Mouse (Mus musculus): ENCODE data around the gene 1110059E24Rik. TPM values are rescaled to one million over a fixed set of nuclear protein-coding genes. Genes with fewer than 3 reads are reported as not detected.

The 1110059E24Rik gene
- polyA plus RNA-seq, 1 experiment from 2014 or later, result 71.5 TPM

DNA sequence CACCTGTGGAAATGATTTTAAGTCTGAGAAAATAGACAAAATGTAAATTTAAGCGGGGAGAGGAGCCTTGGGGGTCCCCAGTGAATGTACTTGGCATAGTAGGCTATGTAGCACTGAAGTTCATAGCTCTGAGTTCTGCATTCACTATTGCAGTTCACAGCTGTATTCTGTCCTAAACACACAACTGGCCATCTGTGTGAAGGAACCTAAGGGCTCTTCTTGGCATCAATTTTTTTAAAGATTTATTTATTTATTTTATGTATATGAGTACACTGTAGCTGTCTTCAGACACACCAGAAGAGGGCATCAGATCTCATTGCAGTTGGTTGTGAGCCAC is 88.3 kb downstream of the 1110059E24Rik start:
- 4% methylated on average over 1 of the region's 1 CpGs for WGBS
- Histone ChIP-seq H3K27me3 (replicated peaks; ENCODE audit: low read depth, poor library complexity, severe bottlenecking) (no peaks in the 10 kb centered on the region), H3K4me3 (no peak overlapping the region), H3K27ac (replicated peaks) (no peak overlapping the region), H3K36me3 (replicated peaks) (no peaks in the 10 kb centered on the region), H3K4me1 (no peaks in the 10 kb centered on the region), H3K9me3 (no peaks in the 10 kb centered on the region)
- DNase-seq (ENCODE audit: low spot score), result no peak

DNA sequence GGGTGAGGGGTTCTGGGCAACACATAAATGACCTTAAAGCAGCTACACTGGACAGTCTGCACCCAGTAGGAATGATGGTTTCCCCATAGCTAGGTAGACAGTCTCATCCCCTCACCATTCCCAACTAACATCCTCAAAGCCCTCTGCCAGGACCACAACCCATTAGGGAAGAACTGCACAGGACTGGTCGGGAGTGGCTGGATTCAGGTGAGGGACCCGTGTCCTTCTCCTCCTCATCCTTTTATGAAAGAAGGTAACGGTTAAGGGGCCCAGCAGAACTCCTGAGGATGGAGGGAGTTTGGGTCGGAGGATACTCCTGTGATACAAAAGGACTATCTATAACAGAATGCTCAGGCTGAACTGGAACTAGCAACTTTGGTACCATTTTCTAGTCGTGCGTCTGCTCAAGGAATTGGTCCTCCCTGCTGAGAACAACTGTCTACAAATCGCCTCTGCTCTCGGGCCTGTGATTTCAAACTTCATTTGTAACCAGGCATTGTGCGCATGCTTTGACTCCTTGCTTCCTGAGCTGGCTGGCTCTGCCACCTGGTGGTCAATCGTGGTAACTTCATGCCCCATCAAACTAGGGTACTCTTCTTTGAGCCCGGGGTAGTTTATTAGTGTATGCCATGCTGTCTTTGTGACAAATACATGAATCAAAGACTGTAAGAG is 88.9 kb downstream of the 1110059E24Rik start:
- Histone ChIP-seq H3K27ac (replicated peaks) (peak overlapping the region; percentile 2; the same call in 1 of the 2 replicates), H3K9me3 (no peaks in the 10 kb centered on the region), H3K4me1 (no peaks in the 10 kb centered on the region), H3K36me3 (replicated peaks) (no peaks in the 10 kb centered on the region), H3K4me3 (no peak overlapping the region), H3K27me3 (replicated peaks; ENCODE audit: low read depth, poor library complexity, severe bottlenecking) (no peaks in the 10 kb centered on the region)
- WGBS, result 28% methylated on average over 11 of the region's 11 CpGs
- DNase-seq (ENCODE audit: low spot score), result peak; percentile 82

DNA sequence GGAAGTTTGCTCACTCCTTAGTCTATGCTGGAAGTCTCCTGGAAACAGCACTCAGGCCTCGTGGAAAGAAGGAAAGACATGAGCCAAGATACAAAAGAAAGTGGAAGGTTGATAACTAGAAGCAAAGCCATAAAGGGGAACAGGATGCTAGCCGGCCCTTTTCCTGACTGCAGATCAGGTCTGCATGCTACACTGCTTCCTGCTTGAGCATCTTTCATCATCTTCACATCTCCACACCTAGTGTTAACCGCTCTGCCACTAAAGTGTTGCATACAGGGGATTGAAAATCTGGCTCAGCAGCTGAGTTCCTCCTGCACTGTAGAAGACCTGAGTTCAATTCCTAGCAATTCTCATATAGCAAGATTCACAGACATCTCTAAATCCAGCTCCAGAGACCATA is 89.8 kb downstream of the 1110059E24Rik start:
- DNase-seq (ENCODE audit: low spot score), result no peak
- no peak overlapping the region for H3K27ac ChIP-seq (replicated peaks)
- H3K27me3 ChIP-seq (replicated peaks; ENCODE audit: low read depth, poor library complexity, severe bottlenecking), result no peaks in the 10 kb centered on the region
- H3K9me3 ChIP-seq, result no peaks in the 10 kb centered on the region
- H3K4me1 ChIP-seq, result no peaks in the 10 kb centered on the region
- no peaks in the 10 kb centered on the region for H3K36me3 ChIP-seq (replicated peaks)
- no peak overlapping the region for H3K4me3 ChIP-seq
- 78% methylated on average over 3 of the region's 3 CpGs for WGBS

DNA sequence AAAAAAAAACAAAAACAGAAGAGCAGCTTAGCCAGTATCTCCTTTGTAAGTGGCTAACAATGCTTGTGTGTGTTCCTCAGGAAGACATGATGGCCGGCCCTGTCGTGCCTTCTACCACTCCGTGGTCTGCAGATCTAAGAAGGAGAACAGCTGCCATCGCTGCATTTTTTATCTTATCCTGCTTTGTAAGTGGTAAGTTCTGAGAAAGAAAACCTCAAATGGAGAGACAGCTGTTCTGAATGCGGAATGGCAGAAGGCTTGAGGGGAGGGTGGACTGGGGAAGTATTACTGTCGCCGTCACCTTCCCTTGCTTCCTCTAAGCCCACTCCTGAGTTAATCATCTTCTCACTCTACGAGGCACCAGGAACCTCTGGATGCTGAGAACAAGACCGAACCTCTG is 100.0 kb downstream of the 1110059E24Rik start:
- WGBS, result 84% methylated on average over 9 of the region's 9 CpGs

DNA sequence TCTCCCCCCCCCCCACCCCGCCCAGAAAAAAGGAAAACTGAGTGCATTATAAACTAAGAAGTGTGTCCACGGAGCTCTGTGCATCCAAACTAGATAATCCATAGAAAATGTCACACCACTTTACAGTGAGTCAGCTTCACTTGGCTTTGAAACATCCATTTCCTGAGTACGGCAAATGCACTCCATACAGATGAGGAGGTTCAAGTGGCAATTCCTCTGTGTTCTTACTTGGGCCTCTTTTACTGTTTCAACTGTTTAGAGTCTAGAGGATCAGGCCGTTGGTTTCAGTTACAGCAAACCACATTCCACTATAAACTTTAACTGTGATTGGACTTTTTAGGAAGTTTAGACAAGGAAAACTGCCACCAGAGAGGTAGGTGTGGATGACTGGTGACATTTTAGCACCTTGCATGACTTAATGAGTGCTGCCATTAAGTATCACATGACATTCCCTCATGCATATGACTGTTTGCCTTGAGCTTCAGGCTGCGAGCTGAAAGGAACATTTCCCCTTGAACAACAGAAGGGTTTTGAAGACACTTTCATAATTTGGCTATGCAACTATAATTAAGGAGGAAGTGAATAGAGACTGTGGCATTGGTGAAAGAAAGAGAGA is 100.7 kb downstream of the 1110059E24Rik start:
- H3K27me3 ChIP-seq (replicated peaks; ENCODE audit: low read depth, poor library complexity, severe bottlenecking), result no peaks in the 10 kb centered on the region
- no peaks in the 10 kb centered on the region for H3K9me3 ChIP-seq
- DNase-seq (ENCODE audit: low spot score), result no peak
- no peak overlapping the region for H3K4me3 ChIP-seq
- H3K4me1 ChIP-seq, result no peaks in the 10 kb centered on the region
- H3K36me3 ChIP-seq (replicated peaks), result no peaks in the 10 kb centered on the region
- H3K27ac ChIP-seq (replicated peaks), result no peak overlapping the region
- WGBS, result 77% methylated on average over 5 of the region's 5 CpGs

More for the DNA sequence above, 100.0 kb downstream of the 1110059E24Rik start:
- Histone ChIP-seq H3K4me3 (no peak overlapping the region), H3K4me1 (no peaks in the 10 kb centered on the region), H3K36me3 (replicated peaks) (no peaks in the 10 kb centered on the region), H3K27me3 (replicated peaks; ENCODE audit: low read depth, poor library complexity, severe bottlenecking) (no peaks in the 10 kb centered on the region), H3K9me3 (no peaks in the 10 kb centered on the region), H3K27ac (replicated peaks) (no peak overlapping the region)
- no peak for DNase-seq (ENCODE audit: low spot score)

DNA sequence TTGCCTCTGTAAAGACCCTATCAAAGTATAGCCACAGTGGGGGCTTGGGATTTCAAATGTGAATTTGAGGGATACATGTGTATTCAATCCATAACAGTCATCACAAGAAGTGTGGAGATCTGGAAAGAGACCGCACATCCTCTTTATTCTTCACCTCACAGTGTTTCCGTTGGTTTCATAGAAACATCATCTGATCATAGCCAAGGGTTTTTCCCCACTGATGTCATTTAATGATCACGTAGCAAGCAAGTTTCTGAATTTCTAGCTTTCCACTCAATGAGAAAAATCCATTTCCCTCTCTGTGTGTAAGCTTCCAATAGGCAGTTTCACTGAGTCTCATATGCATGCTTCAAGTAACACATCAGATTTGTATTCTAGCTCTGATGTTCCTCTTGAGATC is 103.1 kb downstream of the 1110059E24Rik start:
- H3K36me3 ChIP-seq (replicated peaks), result no peaks in the 10 kb centered on the region
- no peaks in the 10 kb centered on the region for H3K9me3 ChIP-seq
- H3K27ac ChIP-seq (replicated peaks), result no peak overlapping the region
- H3K4me1 ChIP-seq, result no peaks in the 10 kb centered on the region
- no peak overlapping the region for H3K4me3 ChIP-seq
- no peaks in the 10 kb centered on the region for H3K27me3 ChIP-seq (replicated peaks; ENCODE audit: low read depth, poor library complexity, severe bottlenecking)
- no peak for DNase-seq (ENCODE audit: low spot score)
- WGBS, result 92% methylated on average over 3 of the region's 3 CpGs

DNA sequence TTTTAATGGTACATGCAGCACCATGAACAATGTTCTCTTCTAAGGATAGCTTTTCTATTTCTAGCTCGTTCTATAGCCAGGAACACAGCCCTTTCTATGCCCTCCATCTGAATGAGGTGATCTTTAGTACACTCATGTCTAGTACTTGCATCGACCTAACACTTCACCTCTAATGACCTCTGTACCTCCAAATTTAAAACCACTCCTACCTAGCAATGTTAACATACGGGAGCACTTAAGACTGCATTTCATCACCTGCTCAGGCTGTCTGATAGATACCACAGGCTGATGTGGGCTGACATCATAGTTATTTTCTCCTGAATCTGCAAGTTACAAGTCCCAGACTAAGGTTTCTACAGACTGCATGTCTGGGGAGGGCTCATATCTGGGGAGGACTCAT is 103.8 kb downstream of the 1110059E24Rik start:
- Histone ChIP-seq H3K27me3 (replicated peaks; ENCODE audit: low read depth, poor library complexity, severe bottlenecking) (no peaks in the 10 kb centered on the region), H3K4me3 (no peak overlapping the region), H3K4me1 (no peaks in the 10 kb centered on the region), H3K27ac (replicated peaks) (no peak overlapping the region), H3K36me3 (replicated peaks) (no peaks in the 10 kb centered on the region), H3K9me3 (no peaks in the 10 kb centered on the region)
- WGBS, result 69% methylated on average over 3 of the region's 3 CpGs
- no peak for DNase-seq (ENCODE audit: low spot score)

DNA sequence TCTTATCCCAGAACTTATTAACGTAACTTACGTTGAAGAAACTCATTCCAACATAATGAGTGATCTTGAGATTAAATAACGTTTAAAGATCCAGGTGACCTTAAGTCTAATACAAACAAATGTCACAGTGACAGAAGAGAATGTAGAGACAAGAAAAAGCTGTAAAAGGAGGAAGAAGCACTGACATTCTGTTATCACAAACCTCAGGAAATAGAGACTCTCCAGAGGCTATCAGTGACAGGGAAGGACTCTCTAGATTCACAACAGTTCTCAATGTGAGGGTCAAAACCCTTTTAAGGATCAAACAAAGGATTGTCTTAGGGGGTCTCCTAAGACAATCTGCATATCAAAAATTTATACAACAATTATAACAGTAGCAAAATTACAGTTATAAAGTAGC is 115.7 kb downstream of the 1110059E24Rik start:
- DNase-seq (ENCODE audit: low spot score), result no peak
- Histone ChIP-seq H3K36me3 (replicated peaks) (no peaks in the 10 kb centered on the region), H3K9me3 (no peaks in the 10 kb centered on the region), H3K27ac (replicated peaks) (no peak overlapping the region), H3K4me1 (no peaks in the 10 kb centered on the region), H3K4me3 (no peak overlapping the region), H3K27me3 (replicated peaks; ENCODE audit: low read depth, poor library complexity, severe bottlenecking) (no peaks in the 10 kb centered on the region)
- WGBS, result 75% methylated on average over 3 of the region's 3 CpGs

Other genes with a start within 250 kb of the 1110059E24Rik start
- 0.15 TPM in 1 of 2 replicates, not detected in the other for gene Gda, start 179.5 kb downstream of the 1110059E24Rik start, polyA plus RNA-seq (2016; fragmentation: Nextera tagmentation; extraction: Ambion mirVana)
- 28.0 and 28.6 TPM in 2 replicates for gene Abhd17b, start 209 bp upstream of the 1110059E24Rik start, polyA plus RNA-seq (2016; fragmentation: Nextera tagmentation; extraction: Ambion mirVana)
- 61.4 and 71.0 TPM in 2 replicates for gene Cemip2, start 125.4 kb upstream of the 1110059E24Rik start, polyA plus RNA-seq (2016; fragmentation: Nextera tagmentation; extraction: Ambion mirVana)

Data from embryonic facial prominence, embryonic 10.5 days (tissue).